Mouse (Mus musculus) midbrain, embryonic 14.5 days (tissue): ENCODE results near the gene Cdk15. TPM values are rescaled to one million over a fixed set of nuclear protein-coding genes. Genes with fewer than 3 reads are reported as not detected.

Experiments
- ATAC-seq: fragments of 200-750 bp; cut with Nextera tagmentation; 2 replicates; pipeline ENCODE4 v1.8.0; 2017; ENCODE audit warnings: moderate number of reproducible peaks, moderate library complexity; ENCODE audit not compliant: low FRiP score, low TSS enrichment
- DNase-seq: peaks from one replicate; pipeline ENCODE4 v3.0.0-alpha.2; 2015
- H3K27ac ChIP-seq: fragments of 300-500 bp; sonication (generic); replicated peaks from 2 replicates; pipeline ENCODE4 v1.5.1; 2014; ENCODE audit warnings: mild to moderate bottlenecking, low read depth, low read length, moderate library complexity
- H3K27me3 ChIP-seq: fragments of 300-500 bp; sonication (generic); 2 replicates; pipeline ENCODE4 v1.6.1; 2014; ENCODE audit warnings: low read length, control low read depth, mixed read lengths; ENCODE audit not compliant: control insufficient read depth, insufficient read depth
- H3K36me3 ChIP-seq: fragments of 300-500 bp; sonication (generic); 2 replicates; pipeline ENCODE4 v1.6.1; 2014; ENCODE audit warnings: low read length, control low read depth; ENCODE audit not compliant: control insufficient read depth, insufficient read depth
- H3K4me1 ChIP-seq: fragments of 300-500 bp; sonication (generic); 2 replicates; pipeline ENCODE4 v1.6.1; 2014; ENCODE audit warnings: mild to moderate bottlenecking, antibody characterized with exemption, low read length, control low read depth; ENCODE audit not compliant: control insufficient read depth, insufficient read depth
- H3K4me2 ChIP-seq: fragments of 300-500 bp; sonication (generic); 2 replicates; pipeline ENCODE4 v1.6.1; 2014; ENCODE audit warnings: mild to moderate bottlenecking, low read length, moderate library complexity
- H3K4me3 ChIP-seq: fragments of 300-500 bp; sonication (generic); replicated peaks from 2 replicates; pipeline ENCODE4 v1.5.1; 2014; ENCODE audit warnings: low read depth, low read length
- H3K9ac ChIP-seq: fragments of 300-500 bp; sonication (generic); replicated peaks from 2 replicates; pipeline ENCODE4 v1.6.1; 2014; ENCODE audit warnings: mild to moderate bottlenecking, low read length, moderate library complexity
- H3K9me3 ChIP-seq: fragments of 300-500 bp; sonication (generic); 2 replicates; pipeline ENCODE4 v1.6.1; 2016; ENCODE audit warnings: low read length, control low read depth, mixed read lengths; ENCODE audit not compliant: control insufficient read depth
- WGBS: fragments of 180-500 bp; shearing (Covaris S2); extraction: QIAGEN DNeasy Blood & Tissue Kit; methylation state at CpG from one replicate; pipeline ENCODE4 v1.1.7; 2014; 5-methylcytosine and 5-hydroxymethylcytosine counted together
- polyA plus RNA-seq: library from polyadenylated mRNA; unstranded; fragments of >200 nt; fragmentation: Nextera tagmentation; extraction: Ambion mirVana; gene quantifications from 2 replicates; pipeline ENCODE4 v1.2.1, GENCODE M21; 2014

Gene Cdk15
- 1.2 and 1.7 TPM in 2 replicates for polyA plus RNA-seq

GRCm38 (mm10) chr1:59256751-59257231, at the start of gene Cdk15:
Gene Cdk15, plus strand, starts transcription at chr1:59256906.
- H3K4me2 ChIP-seq: 0 out of 2 replicates have a peak within 1 kb of the TSS, but pooled peaks have one; percentile 25
- H3K27ac ChIP-seq: no peak within 1 kb of the TSS
- no peak within 1 kb of the TSS for H3K4me3 ChIP-seq
- 0 out of 2 replicates have a peak within 1 kb of the TSS, but pooled peaks have one; percentile 6 for H3K9ac ChIP-seq
- peaks cover 14% of the 10 kb centered on the region; the same call in 1 of the 2 replicates for H3K4me1 ChIP-seq
- H3K9me3 ChIP-seq: no peaks in the 10 kb centered on the region
- ATAC-seq (no peak), DNase-seq (peak; percentile 31)
- no peaks in the 10 kb centered on the region for H3K27me3 ChIP-seq
- H3K36me3 ChIP-seq: no peaks in the 10 kb centered on the region
- 9% methylated on average over 13 of the region's 13 CpGs for WGBS

DNA sequence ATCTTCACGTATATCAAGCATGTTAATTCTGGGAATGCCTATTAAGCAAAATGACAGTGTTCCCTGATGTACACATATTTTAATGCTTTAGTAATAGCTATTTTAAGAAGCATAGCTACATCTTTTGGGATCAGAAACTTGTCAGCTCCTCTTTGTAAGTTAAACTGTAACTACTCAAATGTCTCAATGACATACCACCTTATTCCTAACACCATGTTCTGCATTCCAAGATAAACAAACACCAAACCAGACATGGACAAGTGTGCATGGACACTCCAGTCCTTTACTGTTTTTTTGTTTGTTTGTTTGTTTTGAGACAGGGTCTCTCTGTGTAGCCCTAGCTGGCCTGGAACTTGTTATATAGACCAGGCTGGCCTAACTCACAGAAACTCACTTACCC, 48.4 kb upstream of the Cdk15 start:
- Histone ChIP-seq H3K4me1 (no peaks in the 10 kb centered on the region), H3K36me3 (peaks cover 44% of the 10 kb centered on the region), H3K4me3 (no peak overlapping the region), H3K27ac (no peak overlapping the region), H3K4me2 (no peak overlapping the region), H3K9ac (no peak overlapping the region), H3K27me3 (no peaks in the 10 kb centered on the region), H3K9me3 (no peaks in the 10 kb centered on the region)
- ATAC-seq (no peak), DNase-seq (no peak)
- 94% methylated on average over 1 of the region's 1 CpGs for WGBS

GRCm38 (mm10) chr1:59211651-59212050, 45.1 kb upstream of the Cdk15 start:
- Histone ChIP-seq H3K4me2 (no peak overlapping the region), H3K9me3 (no peaks in the 10 kb centered on the region), H3K4me1 (no peaks in the 10 kb centered on the region), H3K36me3 (peaks cover 60% of the 10 kb centered on the region), H3K27ac (no peak overlapping the region), H3K27me3 (no peaks in the 10 kb centered on the region), H3K9ac (no peak overlapping the region), H3K4me3 (no peak overlapping the region)
- WGBS: 95% methylated on average over 4 of the region's 4 CpGs
- no peak for DNase-seq
- no peak for ATAC-seq

DNA sequence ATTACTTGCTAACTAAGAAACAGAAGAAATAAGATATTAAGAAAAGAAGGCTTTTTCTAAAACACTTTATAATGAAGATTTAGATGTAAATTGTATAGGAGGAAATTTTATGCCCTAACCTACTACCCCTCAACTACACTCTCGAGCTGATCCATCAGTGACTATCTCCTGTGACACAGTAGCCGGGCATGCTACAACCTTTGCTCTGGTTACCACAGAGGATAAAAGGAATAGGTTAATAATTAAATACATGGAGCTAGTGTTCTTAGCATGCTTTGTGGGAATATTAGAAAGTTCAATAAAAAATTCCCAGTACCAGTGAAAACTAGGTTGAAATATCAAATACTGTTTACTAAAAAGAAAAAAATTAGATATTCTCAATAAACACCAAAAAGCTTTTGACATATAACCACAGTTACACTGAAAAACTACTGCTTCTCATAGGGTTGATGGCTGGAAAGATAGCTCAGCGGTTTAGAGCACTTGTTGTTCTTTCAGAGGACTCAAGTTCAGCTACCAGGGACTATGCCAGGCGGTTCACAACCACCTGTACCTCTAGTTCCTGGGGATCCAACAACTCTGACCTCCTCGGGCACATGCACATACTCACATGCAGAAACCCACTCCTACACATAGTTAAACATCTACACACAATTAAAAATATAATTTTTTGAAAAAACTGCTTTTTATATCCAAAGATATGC, 44.5 kb upstream of the Cdk15 start:
- H3K9me3 ChIP-seq: no peaks in the 10 kb centered on the region
- 85% methylated on average over 5 of the region's 5 CpGs for WGBS
- H3K4me2 ChIP-seq: no peak overlapping the region
- no peak overlapping the region for H3K4me3 ChIP-seq
- H3K27me3 ChIP-seq: no peaks in the 10 kb centered on the region
- peaks cover 57% of the 10 kb centered on the region for H3K36me3 ChIP-seq
- no peak overlapping the region for H3K9ac ChIP-seq
- no peak for ATAC-seq
- H3K27ac ChIP-seq: no peak overlapping the region
- DNase-seq: no peak
- H3K4me1 ChIP-seq: no peaks in the 10 kb centered on the region

- Histone ChIP-seq H3K9ac (no peak overlapping the region), H3K4me1 (no peaks in the 10 kb centered on the region), H3K27me3 (no peaks in the 10 kb centered on the region), H3K27ac (no peak overlapping the region), H3K36me3 (peaks cover 55% of the 10 kb centered on the region), H3K4me3 (no peak overlapping the region), H3K9me3 (no peaks in the 10 kb centered on the region), H3K4me2 (no peak overlapping the region)
- no CpG with 5 or more reads among the region's 1 CpGs for WGBS
- DNase-seq (no peak), ATAC-seq (no peak)
These were observed 43.8 kb upstream of the Cdk15 start for GRCm38 (mm10) chr1:59212951-59213350.

GRCm38 (mm10) chr1:59215446-59215845, 41.3 kb upstream of the Cdk15 start:
- Histone ChIP-seq H3K9me3 (no peaks in the 10 kb centered on the region), H3K27ac (no peak overlapping the region), H3K27me3 (no peaks in the 10 kb centered on the region), H3K4me2 (no peak overlapping the region), H3K36me3 (peaks cover 37% of the 10 kb centered on the region), H3K4me1 (no peaks in the 10 kb centered on the region), H3K9ac (no peak overlapping the region), H3K4me3 (no peak overlapping the region)
- DNase-seq (no peak), ATAC-seq (no peak)
- 96% methylated on average over 11 of the region's 11 CpGs for WGBS

- no peak overlapping the region for H3K4me3 ChIP-seq
- ATAC-seq: no peak
- no peaks in the 10 kb centered on the region for H3K4me1 ChIP-seq
- H3K36me3 ChIP-seq: peaks cover 18% of the 10 kb centered on the region
- no peaks in the 10 kb centered on the region for H3K9me3 ChIP-seq
- no peak overlapping the region for H3K9ac ChIP-seq
- no peak overlapping the region for H3K4me2 ChIP-seq
- H3K27ac ChIP-seq: no peak overlapping the region
- 52% methylated on average over 3 of the region's 3 CpGs for WGBS
- no peak for DNase-seq
- no peaks in the 10 kb centered on the region for H3K27me3 ChIP-seq
These were observed 36.3 kb upstream of the Cdk15 start for GRCm38 (mm10) chr1:59220371-59220770.

DNA sequence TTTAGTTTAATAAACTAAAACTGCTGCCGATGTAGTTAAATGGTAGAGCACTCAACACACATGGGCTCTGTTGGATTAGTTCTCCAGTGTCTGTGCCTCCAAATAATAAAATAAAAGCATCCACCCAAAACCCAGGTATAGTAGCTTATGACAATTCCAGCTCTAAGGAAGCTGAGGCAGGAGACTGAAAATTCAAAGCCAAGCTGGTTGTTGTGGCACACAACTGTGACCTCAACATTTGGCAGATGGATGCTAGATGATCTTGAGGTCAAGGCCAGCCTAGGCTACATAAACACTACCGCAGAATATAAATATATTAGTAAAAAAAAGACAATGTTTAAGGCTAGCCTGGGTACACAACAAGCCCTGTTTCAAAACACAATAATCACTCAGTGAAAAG, 35.1 kb upstream of the Cdk15 start:
- Histone ChIP-seq H3K27ac (no peak overlapping the region), H3K4me2 (no peak overlapping the region), H3K4me1 (no peaks in the 10 kb centered on the region), H3K9me3 (no peaks in the 10 kb centered on the region), H3K4me3 (no peak overlapping the region), H3K9ac (no peak overlapping the region), H3K27me3 (no peaks in the 10 kb centered on the region), H3K36me3 (peaks cover 8% of the 10 kb centered on the region)
- WGBS: 97% methylated on average over 2 of the region's 2 CpGs
- ATAC-seq: no peak
- DNase-seq: no peak
